Mouse (Mus musculus) megakaryocyte-erythroid progenitor cell, adult 5-6 weeks (primary cell): ENCODE results near the gene Plcz1. TPM values are rescaled to one million over a fixed set of nuclear protein-coding genes. Genes with fewer than 3 reads are reported as not detected.

Experiments
- ATAC-seq: replicated peaks from 2 replicates; pipeline ENCODE4 v1.8.0; 2016; ENCODE audit warnings: mild to moderate bottlenecking, inconsistent platforms; ENCODE audit not compliant: severe bottlenecking, poor library complexity, low FRiP score, low TSS enrichment
- total RNA-seq, 2 experiments: library from RNA; stranded (forward) in 1 of 2; stranded (reverse) in 1 of 2; fragments of 200-1000, 215-1000 nt in 1 of 2; fragments of >200 nt in 1 of 2; fragmentation: Nextera tagmentation in 1 of 2; gene quantifications; 2 replicates each; pipeline ENCODE4 v1.2.3; 2014 to 2017

The Plcz1 gene
- total RNA-seq, 2 experiments from 2014 or later = not detected

DNA sequence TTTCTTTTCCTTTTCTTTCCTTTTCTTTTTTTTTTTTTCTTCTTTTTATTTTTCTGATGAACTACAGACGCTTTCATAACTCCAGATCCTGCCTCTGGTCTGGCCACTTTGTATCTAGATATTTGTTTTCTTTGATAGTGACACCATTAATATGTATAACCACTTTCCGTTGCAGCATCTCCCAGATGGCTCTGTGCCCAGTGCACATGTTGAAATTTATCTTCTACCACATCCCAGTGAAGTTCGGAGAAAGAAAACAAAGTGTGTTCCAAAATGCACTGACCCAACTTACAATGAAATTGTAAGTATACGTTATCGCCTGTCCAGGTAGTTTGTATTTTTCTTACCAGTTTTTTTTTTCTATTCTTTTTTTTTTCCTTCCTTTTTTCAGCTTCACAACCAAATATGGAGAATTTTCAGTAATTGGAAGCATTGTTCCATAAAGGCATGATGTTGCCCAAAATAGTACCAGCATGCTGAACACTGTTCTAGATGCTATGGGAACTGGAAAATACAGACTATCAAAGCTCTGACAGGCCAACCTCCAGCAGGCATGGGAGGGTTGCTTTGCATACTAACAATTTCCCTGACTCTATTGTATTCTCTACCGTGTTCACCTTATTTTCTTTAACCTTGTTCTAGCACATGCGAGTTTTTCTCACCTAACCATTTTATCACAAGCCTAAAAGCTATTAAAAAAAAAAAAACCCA is 83.6 kb downstream of the Plcz1 start:
- no peak for ATAC-seq

DNA sequence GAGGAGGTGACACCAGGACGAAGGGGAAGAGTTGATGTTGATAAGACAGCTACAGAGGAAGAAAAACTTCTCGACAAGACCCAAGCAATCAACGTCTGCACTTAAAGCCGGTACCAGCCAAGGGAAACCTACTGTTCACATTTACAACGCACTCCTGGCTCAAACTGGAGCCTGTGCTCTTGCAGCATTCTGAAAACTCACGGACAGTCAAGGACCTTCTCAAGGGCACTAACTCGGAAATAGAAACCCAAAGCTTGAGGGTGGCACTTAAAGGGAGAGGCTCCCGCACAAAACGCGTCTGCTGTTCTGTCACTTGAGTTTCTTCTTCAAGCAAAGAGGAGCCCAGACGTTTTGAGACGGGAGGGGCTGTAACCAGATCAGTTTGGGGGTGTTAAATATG is 87.7 kb downstream of the Plcz1 start:
- no peak for ATAC-seq

DNA sequence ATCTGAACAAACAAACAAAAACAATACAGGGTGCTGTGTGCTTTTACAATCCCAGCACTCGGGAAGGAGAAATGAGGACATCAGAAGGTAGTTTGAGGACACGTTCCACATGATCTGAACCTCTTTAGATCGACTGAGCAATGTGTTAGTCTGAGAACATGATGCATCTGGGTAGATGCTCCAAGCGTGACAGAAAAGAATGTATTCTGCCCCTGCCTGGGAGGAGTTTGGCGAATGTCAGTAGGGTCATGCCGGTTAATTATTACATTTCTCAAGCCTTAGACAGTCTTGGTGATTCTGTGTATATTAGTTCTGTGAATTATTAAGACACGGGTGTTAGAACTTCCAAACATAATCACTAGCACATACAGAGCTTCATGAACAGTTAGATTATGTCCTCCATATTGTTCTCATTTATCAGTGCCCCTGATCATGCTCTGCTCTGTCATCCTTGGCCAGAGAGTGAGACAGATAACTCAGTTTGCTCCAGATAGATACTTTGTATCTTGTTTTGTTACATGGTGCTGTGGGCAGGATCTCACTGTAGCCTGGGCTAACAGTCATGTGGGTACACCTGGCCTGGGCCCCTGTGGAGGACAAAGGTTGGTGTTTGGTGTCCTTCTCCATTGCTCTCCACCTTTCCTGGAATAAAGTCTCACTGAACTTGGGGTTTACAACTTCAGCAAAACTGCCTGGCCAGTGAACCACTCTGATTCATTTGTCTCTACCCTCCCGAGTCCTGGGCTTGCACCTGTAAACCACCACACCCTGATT is 94.0 kb downstream of the Plcz1 start:
- ATAC-seq = no peak

Other genes with a start within 250 kb of the Plcz1 start
- not detected in 2 replicates for gene Capza3, start 205 bp downstream of the Plcz1 start, total RNA-seq (2014; fragmentation: Nextera tagmentation)
- not detected in 2 replicates for gene Capza3, start 205 bp downstream of the Plcz1 start, total RNA-seq (2017)